Mouse (Mus musculus) adrenal gland, adult 18-20 months (tissue): Measurements from ENCODE around the gene Lnp1. TPM values are rescaled to one million over a fixed set of nuclear protein-coding genes. Genes with fewer than 3 reads are reported as not detected.
"Not testable (repeated sequence)": the region's sequence is repeated elsewhere in the genome, so short reads cannot be mapped to it uniquely, and the experiment has no call there.

Source experiments
- DNase-seq, 2 experiments: peaks; one replicate each; pipeline ENCODE4 v3.0.0; 2021 to 2022; ENCODE audit warnings: low spot score in 2 of 2
- long read RNA-seq, 2 experiments: library from polyadenylated mRNA; stranded (forward); transcript quantifications; one replicate each; pipeline ENCODE4 v2.0.0; 2021
- total RNA-seq, 2 experiments: library from RNA; stranded (reverse); gene quantifications; 1 replicate in 1 of 2; 2 replicates in 1 of 2; pipeline ENCODE4 v1.2.3; 2021

Lnp1 gene
- not detected for total RNA-seq
- long read RNA-seq, experiment 1: 0 reads
- long read RNA-seq, experiment 2: 0 reads

- no peak for DNase-seq
These were observed at the start of gene Lnp1 for GRCm38 (mm10) chr16:56928023-56928422. TSS of gene Lnp1 (minus strand) at chr16:56928061.

GRCm38 (mm10) chr16:56974646-56975045 lies 46.8 kb upstream of the Lnp1 start:
- DNase-seq: no peak

GRCm38 (mm10) chr16:56958311-56958710 lies 30.4 kb upstream of the Lnp1 start:
- not testable (repeated sequence) for DNase-seq

- DNase-seq: no peak
These were observed 21.2 kb upstream of the Lnp1 start for GRCm38 (mm10) chr16:56949085-56949484.

- DNase-seq: no peak
These were observed 14.5 kb upstream of the Lnp1 start for GRCm38 (mm10) chr16:56942341-56942740.

GRCm38 (mm10) chr16:56920102-56920657 lies 7.7 kb downstream of the Lnp1 start:
- no peak for DNase-seq

GRCm38 (mm10) chr16:56917230-56917629 lies 10.6 kb downstream of the Lnp1 start:
- no peak for DNase-seq

- no peak for DNase-seq
These were observed 18.9 kb downstream of the Lnp1 start for GRCm38 (mm10) chr16:56908986-56909385.

- DNase-seq: not testable (repeated sequence)
These were observed 25.7 kb downstream of the Lnp1 start for GRCm38 (mm10) chr16:56902206-56902605.

- no peak for DNase-seq
These were observed 36.3 kb downstream of the Lnp1 start for GRCm38 (mm10) chr16:56891583-56891982.

GRCm38 (mm10) chr16:56886616-56887116 lies 41.2 kb downstream of the Lnp1 start:
- no peak for DNase-seq

- peak; percentile 64 to 68 for DNase-seq
These were observed 41.8 kb downstream of the Lnp1 start, which contains the start of gene Tmem45a for GRCm38 (mm10) chr16:56885824-56886615. TSS of gene Tmem45a (minus strand) at chr16:56886166.

- no peak for DNase-seq
These were observed 43.0 kb downstream of the Lnp1 start for GRCm38 (mm10) chr16:56884811-56885210.

GRCm38 (mm10) chr16:56873410-56873809 lies 54.5 kb downstream of the Lnp1 start:
- DNase-seq: no peak

GRCm38 (mm10) chr16:56870458-56870857 lies 57.4 kb downstream of the Lnp1 start:
- no peak for DNase-seq

- no peak for DNase-seq
These were observed 59.5 kb downstream of the Lnp1 start for GRCm38 (mm10) chr16:56868361-56868760.

- no peak for DNase-seq
These were observed 60.3 kb downstream of the Lnp1 start for GRCm38 (mm10) chr16:56867591-56867990.

Other genes with a start within 250 kb of the Lnp1 start
- gene Tfg, start 210.6 kb downstream of the Lnp1 start, total RNA-seq: 10 to 100 TPM; 57.8 to 59.5 TPM
- under 1 TPM; 0.13 to 0.19 TPM for gene Adgrg7, start 132.2 kb downstream of the Lnp1 start, total RNA-seq
- 1 to 10 TPM; 6.4 to 7.3 TPM for gene Tmem45a, start 41.9 kb downstream of the Lnp1 start, total RNA-seq
- not detected for gene Tmem45a2, start 143.3 kb upstream of the Lnp1 start, total RNA-seq
- gene Tomm70a, start 193.6 kb upstream of the Lnp1 start, total RNA-seq: 10 to 100 TPM; 47.5 to 56.4 TPM
- 10 to 100 TPM; 36.8 to 38.8 TPM for gene Nit2, start 239.3 kb upstream of the Lnp1 start, total RNA-seq